20 mouse cellular contexts compared by ENCODE assay signal in genomic region chr12:75522360-75522759, GRCm38 (mm10).
DNase-seq lines count a peak whose midpoint lies in the region; ATAC-seq and TF ChIP-seq lines count a peak whose summit lies in the region.
"Had no signal": no experiment of that assay in that cellular context is flagged by ENCODE, and none has a peak within 500 bp of the region (broad histone marks: within the 10 kb centered on the region; RNA-seq: fewer than 3 reads in every experiment).

No protein-coding gene starts in this region.

- H3K4me1 ChIP-seq in kidney, embryonic 14.5 days (ENCODE audit: control insufficient read depth, insufficient read depth, low read length) = peaks cover 4% of the 10 kb centered on the region; the same call in 1 of the 2 replicates
- H3K4me1 ChIP-seq in MEL (ENCODE audit: control insufficient read depth in 1 of 2, insufficient read depth in 2 of 2, low read length in 2 of 2) = peaks cover 22 to 39% of the 10 kb centered on the region in 2 experiments
- peaks cover 2 to 22% of the 10 kb centered on the region in 2 experiments; a peak in 3 of 4 replicates for H3K4me1 ChIP-seq in liver, embryonic 14.5 days (replicated peaks; ENCODE audit: control insufficient read depth in 2 of 2, insufficient read depth in 2 of 2, low read length in 1 of 2)

- no peak overlapping the region for H3K4me2 ChIP-seq in kidney, embryonic 14.5 days (replicated peaks; ENCODE audit: low read depth, low read length)
- H3K4me2 ChIP-seq in liver, embryonic 14.5 days (ENCODE audit: low read depth) = no peak overlapping the region
- H3K4me2 ChIP-seq: heart, embryonic 11.5 days; heart, embryonic 15.5 days; hindbrain, embryonic 14.5 days had no signal

- no peaks in the 10 kb centered on the region for H3K27me3 ChIP-seq in kidney, embryonic 14.5 days (ENCODE audit: control insufficient read depth, insufficient read depth, low read length)
- H3K27me3 ChIP-seq in MEL (ENCODE audit: control insufficient read depth in 1 of 2, insufficient read depth in 2 of 2, low read length in 2 of 2) = no peaks in the 10 kb centered on the region
- no peaks in the 10 kb centered on the region for H3K27me3 ChIP-seq in liver, embryonic 14.5 days (ENCODE audit: control insufficient read depth, insufficient read depth, low read length)
- H3K27me3 ChIP-seq: heart, embryonic 15.5 days had no signal

- no peak for TF ChIP-seq EP300 in MEL (IDR thresholded peaks at IDR 0.05; ENCODE audit: low read depth in 1 of 2, low read length in 2 of 2)
- TF ChIP-seq EP300 in liver, embryonic 14.5 days (IDR thresholded peaks at IDR 0.05; ENCODE audit: low read depth) = no peak; the same call in 1 of the 2 replicates

- intact Hi-C loops in left cerebral cortex, postnatal 25 days (cut with DNase I) = no loop called here
- intact Hi-C loops in left cerebral cortex, adult 2 months (cut with DNase I) = no loop called here

- H3K79me2 ChIP-seq in MEL (ENCODE audit: control insufficient read depth, insufficient read depth, low read length, poor library complexity) = peaks cover 21% of the 10 kb centered on the region

- TF ChIP-seq POLR2A in MEL (IDR thresholded peaks at IDR 0.05; ENCODE audit: control insufficient read depth in 1 of 2, insufficient read depth in 1 of 2, low read depth in 1 of 2, low read length in 2 of 2, poor library complexity in 1 of 2) = no peak

- TF ChIP-seq CTCF in MEL (IDR thresholded peaks at IDR 0.05 in 2 of 3, conservative IDR thresholded peaks at IDR 0.05 in 1 of 3; ENCODE audit: control insufficient read depth in 1 of 3, insufficient read depth in 1 of 3, low read depth in 2 of 3, low read length in 3 of 3, poor library complexity in 1 of 3, severe bottlenecking in 1 of 3) = no peak
- no peak for TF ChIP-seq CTCF in liver, embryonic 14.5 days (IDR thresholded peaks at IDR 0.05; ENCODE audit: low read depth)
- no peak for TF ChIP-seq CTCF in left cerebral cortex, adult 2 months (IDR thresholded peaks at IDR 0.05)

- no peak overlapping the region for H3K9ac ChIP-seq in kidney, embryonic 14.5 days (ENCODE audit: low read depth, low read length)
- no peak overlapping the region for H3K9ac ChIP-seq in MEL (ENCODE audit: control insufficient read depth, low read depth, low read length, poor library complexity, severe bottlenecking)
- H3K9ac ChIP-seq in liver, embryonic 14.5 days (replicated peaks) = no peak overlapping the region
- H3K9ac ChIP-seq: heart, embryonic 15.5 days; hindbrain, embryonic 14.5 days had no signal

- no peak for DNase-seq in kidney, postnatal 14 days
- no peak for DNase-seq in MEL (ENCODE audit: low read depth, low spot score)
- peak in 1 of 3 experiments; percentile 33 for DNase-seq in liver, embryonic 14.5 days (ENCODE audit: low read depth in 3 of 3, low spot score in 3 of 3)
- DNase-seq in left cerebral cortex, postnatal 25 days (ENCODE audit: low spot score in 2 of 2) = no peak
- no peak for DNase-seq in left cerebral cortex, adult 2 months (ENCODE audit: extremely low spot score in 1 of 2, low spot score in 2 of 2)
- DNase-seq: adrenal gland, postnatal 10 days; cerebellum, adult 18-20 months; cerebellum, adult 9-11 months; cerebellum, postnatal 36 days; gastrocnemius, adult 2 months; gastrocnemius, postnatal 25 days; heart, adult 18-20 months; heart, postnatal 14 days had no signal

- no peaks in the 10 kb centered on the region for H3K36me3 ChIP-seq in kidney, embryonic 14.5 days (ENCODE audit: control insufficient read depth, insufficient read depth, low read length)
- peaks cover 0 to 36% of the 10 kb centered on the region in 2 experiments; a peak in 2 of 4 replicates for H3K36me3 ChIP-seq in MEL (ENCODE audit: control insufficient read depth in 1 of 2, insufficient read depth in 2 of 2, low read length in 2 of 2)
- no peaks in the 10 kb centered on the region for H3K36me3 ChIP-seq in liver, embryonic 14.5 days (replicated peaks; ENCODE audit: control insufficient read depth, insufficient read depth, low read depth)
- H3K36me3 ChIP-seq: embryonic facial prominence, embryonic 10.5 days; heart, embryonic 15.5 days had no signal

- no peak for TF ChIP-seq RAD21 in MEL (IDR thresholded peaks at IDR 0.05; ENCODE audit: low read depth, low read length)

- H3K9me3 ChIP-seq in kidney, embryonic 14.5 days (ENCODE audit: control insufficient read depth, low read length) = no peaks in the 10 kb centered on the region
- no peaks in the 10 kb centered on the region for H3K9me3 ChIP-seq in MEL (replicated peaks; ENCODE audit: insufficient read depth, low read length)
- H3K9me3 ChIP-seq in liver, embryonic 14.5 days (ENCODE audit: control insufficient read depth, low read length) = no peaks in the 10 kb centered on the region
- H3K9me3 ChIP-seq: embryonic facial prominence, embryonic 10.5 days; heart, embryonic 15.5 days had no signal

- ATAC-seq in kidney, embryonic 14.5 days (ENCODE audit: low FRiP score, low TSS enrichment) = peak; percentile 62; the same call in 1 of the 2 replicates
- peak; percentile 51; the same call in 1 of the 2 replicates for ATAC-seq in liver, embryonic 14.5 days (ENCODE audit: insufficient read depth)
- ATAC-seq in megakaryocyte-erythroid progenitor cell, adult 5-6 weeks (replicated peaks; ENCODE audit: low FRiP score, low TSS enrichment, poor library complexity, severe bottlenecking) = peak; percentile 78
- ATAC-seq: forebrain, embryonic 14.5 days had no signal

- H3K4me3 ChIP-seq in kidney, embryonic 14.5 days (ENCODE audit: low read length) = no peak overlapping the region
- no peak overlapping the region for H3K4me3 ChIP-seq in MEL (ENCODE audit: control insufficient read depth in 1 of 2, insufficient read depth in 1 of 2, low read depth in 2 of 2, low read length in 2 of 2)
- H3K4me3 ChIP-seq in liver, embryonic 14.5 days (ENCODE audit: insufficient read depth in 1 of 2, low read depth in 2 of 2, low read length in 2 of 2) = no peak overlapping the region
- no peak overlapping the region for H3K4me3 ChIP-seq in left cerebral cortex, adult 2 months
- H3K4me3 ChIP-seq: embryonic facial prominence, embryonic 10.5 days; gastrocnemius, adult 2 months; heart, embryonic 15.5 days had no signal

- H3K27ac ChIP-seq in kidney, embryonic 14.5 days (ENCODE audit: low read depth, low read length) = no peak overlapping the region
- no peak overlapping the region for H3K27ac ChIP-seq in MEL (ENCODE audit: control insufficient read depth, low read depth, low read length)
- H3K27ac ChIP-seq in liver, embryonic 14.5 days = no peak overlapping the region
- H3K27ac ChIP-seq in left cerebral cortex, adult 2 months = no peak overlapping the region
- H3K27ac ChIP-seq: embryonic facial prominence, embryonic 10.5 days; gastrocnemius, adult 2 months; heart, embryonic 15.5 days; hindbrain, embryonic 14.5 days had no signal

- WGBS in kidney, embryonic 14.5 days = 90% methylated on average over 2 of the region's 2 CpGs
- WGBS in liver, embryonic 14.5 days (ENCODE audit: insufficient replicate concordance) = 48% methylated on average over 2 of the region's 2 CpGs

TF ChIP-seq in MEL, 35 proteins besides CTCF, POLR2A, EP300 and RAD21:
- TF ChIP-seq NRF1 (IDR thresholded peaks at IDR 0.05; ENCODE audit: insufficient read depth, low read depth, low read length, poor library complexity, severe bottlenecking) (no peak), SMC3 (IDR thresholded peaks at IDR 0.05; ENCODE audit: low read depth, low read length) (no peak), TAL1 (IDR thresholded peaks at IDR 0.05; ENCODE audit: low read length) (peak; percentile 26; the same call in 1 of the 2 replicates), NELFE (IDR thresholded peaks at IDR 0.05; ENCODE audit: low read depth, low read length) (no peak)
